Mouse (Mus musculus): Measurements from ENCODE around the gene Ercc6l2. TPM values are rescaled to one million over a fixed set of nuclear protein-coding genes. Genes with fewer than 3 reads are reported as not detected.

Gene Ercc6l2
- polyA plus RNA-seq, 1 experiment = 1.8 TPM

- TF ChIP-seq FLI1 (IDR thresholded peaks at IDR 0.05; ENCODE audit: low read length) (no peak), GATA1 (IDR thresholded peaks at IDR 0.05; ENCODE audit: borderline replicate concordance, low read length) (no peak)
- Histone ChIP-seq H3K36me3 (replicated peaks; ENCODE audit: low read length) (no peaks in the 10 kb centered on the region), H3K9me3 (peaks cover 11% of the 10 kb centered on the region), H3K4me1 (no peaks in the 10 kb centered on the region), H3K4me3 (replicated peaks) (no peak overlapping the region), H3K27me3 (replicated peaks) (peaks cover 2% of the 10 kb centered on the region)
Measured at GRCm38 (mm10) chr13:63927326-63927725, 112.3 kb downstream of the Ercc6l2 start.

GRCm38 (mm10) chr13:63929351-63929750 is 114.3 kb downstream of the Ercc6l2 start:
- no peak overlapping the region for H3K4me3 ChIP-seq (replicated peaks)
- TF ChIP-seq GATA1 (IDR thresholded peaks at IDR 0.05; ENCODE audit: borderline replicate concordance, low read length) (no peak), FLI1 (IDR thresholded peaks at IDR 0.05; ENCODE audit: low read length) (no peak)
- H3K27me3 ChIP-seq (replicated peaks) = peaks cover 2% of the 10 kb centered on the region
- peaks cover 8% of the 10 kb centered on the region for H3K9me3 ChIP-seq
- no peaks in the 10 kb centered on the region for H3K4me1 ChIP-seq
- no peaks in the 10 kb centered on the region for H3K36me3 ChIP-seq (replicated peaks; ENCODE audit: low read length)

DNA sequence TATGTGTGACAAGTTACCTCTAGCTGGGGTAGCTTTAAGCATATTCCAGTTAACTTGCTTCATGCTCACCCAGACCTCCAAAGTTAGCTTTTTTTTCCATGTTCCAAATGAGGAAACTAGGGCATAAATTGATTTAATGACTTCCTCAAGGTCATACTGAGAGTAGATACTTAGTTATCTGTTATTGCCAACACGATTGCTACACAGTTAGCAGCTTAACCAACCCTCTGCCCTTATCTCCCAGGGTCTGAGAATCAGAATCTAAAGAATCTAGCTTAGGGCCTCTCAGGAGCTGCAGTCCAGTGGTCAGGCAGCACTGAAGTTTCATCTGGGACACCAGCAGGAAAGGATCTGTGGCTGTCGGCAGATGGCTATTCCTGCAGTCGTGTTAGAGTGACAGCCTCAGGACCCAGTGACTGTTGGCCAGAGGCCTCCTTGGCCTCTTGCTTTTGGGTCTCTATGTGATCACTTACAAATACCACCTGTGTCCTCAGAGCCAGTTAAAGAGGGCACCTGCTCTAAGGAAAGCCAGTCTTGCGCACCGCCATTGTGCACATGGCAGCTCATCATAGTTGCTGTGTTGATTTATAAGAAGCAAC is 115.0 kb downstream of the Ercc6l2 start:
- H3K9me3 ChIP-seq = peaks cover 8% of the 10 kb centered on the region
- TF ChIP-seq GATA1 (IDR thresholded peaks at IDR 0.05; ENCODE audit: borderline replicate concordance, low read length) (no peak), FLI1 (IDR thresholded peaks at IDR 0.05; ENCODE audit: low read length) (no peak)
- H3K27me3 ChIP-seq (replicated peaks) = peaks cover 2% of the 10 kb centered on the region
- no peak overlapping the region for H3K4me3 ChIP-seq (replicated peaks)
- no peaks in the 10 kb centered on the region for H3K4me1 ChIP-seq
- H3K36me3 ChIP-seq (replicated peaks; ENCODE audit: low read length) = no peaks in the 10 kb centered on the region

DNA sequence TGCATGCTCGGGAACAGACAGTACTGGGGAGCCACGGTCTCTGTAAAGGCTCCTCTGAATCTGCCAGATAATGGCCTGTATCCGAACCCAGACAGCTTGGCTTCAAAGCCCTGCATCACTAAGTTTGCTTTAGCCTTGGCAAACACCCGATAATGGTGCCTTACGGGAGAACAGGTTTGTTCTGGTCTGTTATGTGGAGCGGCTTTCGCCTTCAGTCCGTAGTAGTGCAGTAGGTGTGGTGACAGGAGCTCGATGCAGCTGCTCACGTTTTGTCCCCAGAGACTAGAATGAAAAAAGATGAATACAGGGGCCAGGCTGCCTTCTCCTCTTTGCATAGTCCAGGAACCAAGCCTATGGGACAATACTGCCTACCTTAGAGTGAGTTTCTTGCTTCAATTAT is 115.5 kb downstream of the Ercc6l2 start:
- TF ChIP-seq FLI1 (IDR thresholded peaks at IDR 0.05; ENCODE audit: low read length) = no peak
- TF ChIP-seq GATA1 (IDR thresholded peaks at IDR 0.05; ENCODE audit: borderline replicate concordance, low read length) = no peak
- no peaks in the 10 kb centered on the region for H3K4me1 ChIP-seq
- H3K27me3 ChIP-seq (replicated peaks) = peaks cover 2% of the 10 kb centered on the region
- no peak overlapping the region for H3K4me3 ChIP-seq (replicated peaks)
- peaks cover 5% of the 10 kb centered on the region for H3K9me3 ChIP-seq
- H3K36me3 ChIP-seq (replicated peaks; ENCODE audit: low read length) = no peaks in the 10 kb centered on the region

- H3K27me3 ChIP-seq (replicated peaks) = no peaks in the 10 kb centered on the region
- no peaks in the 10 kb centered on the region for H3K36me3 ChIP-seq (replicated peaks; ENCODE audit: low read length)
- no peaks in the 10 kb centered on the region for H3K4me1 ChIP-seq
- H3K4me3 ChIP-seq (replicated peaks) = no peak overlapping the region
- no peak for TF ChIP-seq FLI1 (IDR thresholded peaks at IDR 0.05; ENCODE audit: low read length)
- no peak for TF ChIP-seq GATA1 (IDR thresholded peaks at IDR 0.05; ENCODE audit: borderline replicate concordance, low read length)
- 0 out of 2 replicates have a peak, but pooled peaks cover 2% of the 10 kb centered on the region for H3K9me3 ChIP-seq
Measured at GRCm38 (mm10) chr13:63936369-63936768, 121.3 kb downstream of the Ercc6l2 start.

GRCm38 (mm10) chr13:63940257-63940656 is 125.2 kb downstream of the Ercc6l2 start:
- H3K4me1 ChIP-seq = no peaks in the 10 kb centered on the region
- TF ChIP-seq FLI1 (IDR thresholded peaks at IDR 0.05; ENCODE audit: low read length) = no peak
- no peak for TF ChIP-seq GATA1 (IDR thresholded peaks at IDR 0.05; ENCODE audit: borderline replicate concordance, low read length)
- H3K27me3 ChIP-seq (replicated peaks) = no peaks in the 10 kb centered on the region
- no peak overlapping the region for H3K4me3 ChIP-seq (replicated peaks)
- H3K9me3 ChIP-seq = no peaks in the 10 kb centered on the region
- no peaks in the 10 kb centered on the region for H3K36me3 ChIP-seq (replicated peaks; ENCODE audit: low read length)

GRCm38 (mm10) chr13:63941170-63941569 is 126.1 kb downstream of the Ercc6l2 start:
- H3K4me1 ChIP-seq = no peaks in the 10 kb centered on the region
- H3K36me3 ChIP-seq (replicated peaks; ENCODE audit: low read length) = no peaks in the 10 kb centered on the region
- H3K9me3 ChIP-seq = no peaks in the 10 kb centered on the region
- no peak for TF ChIP-seq GATA1 (IDR thresholded peaks at IDR 0.05; ENCODE audit: borderline replicate concordance, low read length)
- TF ChIP-seq FLI1 (IDR thresholded peaks at IDR 0.05; ENCODE audit: low read length) = no peak
- no peak overlapping the region for H3K4me3 ChIP-seq (replicated peaks)
- no peaks in the 10 kb centered on the region for H3K27me3 ChIP-seq (replicated peaks)

- H3K27me3 ChIP-seq (replicated peaks) = no peaks in the 10 kb centered on the region
- TF ChIP-seq FLI1 (IDR thresholded peaks at IDR 0.05; ENCODE audit: low read length) (no peak), GATA1 (IDR thresholded peaks at IDR 0.05; ENCODE audit: borderline replicate concordance, low read length) (no peak)
- no peak overlapping the region for H3K4me3 ChIP-seq (replicated peaks)
- H3K9me3 ChIP-seq = no peaks in the 10 kb centered on the region
- no peaks in the 10 kb centered on the region for H3K36me3 ChIP-seq (replicated peaks; ENCODE audit: low read length)
- no peaks in the 10 kb centered on the region for H3K4me1 ChIP-seq
Measured at GRCm38 (mm10) chr13:63943605-63944004, 128.6 kb downstream of the Ercc6l2 start.

- H3K9me3 ChIP-seq = no peaks in the 10 kb centered on the region
- H3K36me3 ChIP-seq (replicated peaks; ENCODE audit: low read length) = no peaks in the 10 kb centered on the region
- no peaks in the 10 kb centered on the region for H3K4me1 ChIP-seq
- no peaks in the 10 kb centered on the region for H3K27me3 ChIP-seq (replicated peaks)
- no peak for TF ChIP-seq GATA1 (IDR thresholded peaks at IDR 0.05; ENCODE audit: borderline replicate concordance, low read length)
- TF ChIP-seq FLI1 (IDR thresholded peaks at IDR 0.05; ENCODE audit: low read length) = no peak
- no peak overlapping the region for H3K4me3 ChIP-seq (replicated peaks)
Measured at GRCm38 (mm10) chr13:63944344-63945021, 129.4 kb downstream of the Ercc6l2 start.

Other genes starting within 250 kb of the Ercc6l2 start
- 0.65 and 2.7 TPM in 2 replicates for gene Ptch1, start 241.6 kb upstream of the Ercc6l2 start, polyA plus RNA-seq (2012; ENCODE audit: insufficient read depth, low replicate concordance)

Measured in megakaryocyte, embryonic 14.5 days (primary cell).